Mouse (Mus musculus) intestine, postnatal 0 days (tissue): ENCODE data around the gene Dcbld1. TPM values are rescaled to one million over a fixed set of nuclear protein-coding genes. Genes with fewer than 3 reads are reported as not detected.

ENCODE experiments used
- ATAC-seq: fragments of 200-750 bp; cut with Nextera tagmentation; 2 replicates; pipeline ENCODE4 v1.8.0; 2017; ENCODE audit warnings: mild to moderate bottlenecking, moderate TSS enrichment, moderate library complexity
- H3K27ac ChIP-seq: fragments of 300-500 bp; sonication (generic); 2 replicates; pipeline ENCODE4 v1.5.1; 2014; ENCODE audit warnings: mild to moderate bottlenecking, low read depth, low read length, moderate library complexity
- H3K27me3 ChIP-seq: fragments of 300-500 bp; sonication (generic); replicated peaks from 2 replicates; pipeline ENCODE4 v1.6.1; 2014; ENCODE audit warnings: low read length, mixed read lengths; ENCODE audit not compliant: control insufficient read depth, insufficient read depth
- H3K36me3 ChIP-seq: fragments of 300-500 bp; sonication (generic); 2 replicates; pipeline ENCODE4 v1.6.1; 2014; ENCODE audit warnings: mild to moderate bottlenecking, moderate library complexity; ENCODE audit not compliant: control insufficient read depth, insufficient read depth
- H3K4me1 ChIP-seq: fragments of 300-500 bp; sonication (generic); replicated peaks from 2 replicates; pipeline ENCODE4 v1.6.1; 2014; ENCODE audit warnings: antibody characterized with exemption, low read length, mixed read lengths; ENCODE audit not compliant: control insufficient read depth, insufficient read depth
- H3K4me2 ChIP-seq: fragments of 300-500 bp; sonication (generic); replicated peaks from 2 replicates; pipeline ENCODE4 v1.6.1; 2014; ENCODE audit warnings: low read depth, mild to moderate bottlenecking, moderate library complexity
- H3K4me3 ChIP-seq: fragments of 300-500 bp; sonication (generic); 2 replicates; pipeline ENCODE4 v1.5.1; 2014; ENCODE audit warnings: low read depth, low read length
- H3K9ac ChIP-seq: fragments of 300-500 bp; sonication (generic); 2 replicates; pipeline ENCODE4 v1.6.1; 2014; ENCODE audit warnings: mild to moderate bottlenecking, low read depth, low read length
- H3K9me3 ChIP-seq: fragments of 300-500 bp; sonication (generic); 2 replicates; pipeline ENCODE4 v1.6.1; 2016; ENCODE audit warnings: mixed run types; ENCODE audit not compliant: control insufficient read depth
- CTCF ChIP-seq: sonication (generic); IDR thresholded peaks from 2 replicates; pipeline ENCODE4 v1.5.1; 2016; ENCODE audit warnings: low read depth, mild to moderate bottlenecking, control low read depth, antibody characterized with exemption, moderate library complexity
- WGBS: fragments of 180-500 bp; shearing (Covaris S2); extraction: QIAGEN DNeasy Blood & Tissue Kit; methylation state at CpG from one replicate; pipeline ENCODE4 v1.1.7; 2014; 5-methylcytosine and 5-hydroxymethylcytosine counted together
- polyA plus RNA-seq: library from polyadenylated mRNA; unstranded; fragments of >200 nt; fragmentation: Nextera tagmentation; extraction: Ambion mirVana; gene quantifications from 2 replicates; pipeline ENCODE4 v1.2.1, GENCODE M21; 2015

The Dcbld1 gene
- 36.7 and 37.3 TPM in 2 replicates for polyA plus RNA-seq

- H3K27ac ChIP-seq = peak within 1 kb of the TSS; percentile 96
- no peaks in the 10 kb centered on the region for H3K9me3 ChIP-seq
- peak within 1 kb of the TSS; percentile 94 for H3K4me3 ChIP-seq
- 0 out of 2 replicates have a peak, but pooled peaks have one; percentile 8 for TF ChIP-seq CTCF
- peak; percentile 75 for ATAC-seq
- peak within 1 kb of the TSS; percentile 95 for H3K9ac ChIP-seq
- no peaks in the 10 kb centered on the region for H3K27me3 ChIP-seq
- H3K4me2 ChIP-seq = peak within 1 kb of the TSS; percentile 87
- under 1% methylated on average over 42 of the region's 60 CpGs for WGBS
- peaks cover 3% of the 10 kb centered on the region; the same call in 1 of the 2 replicates for H3K4me1 ChIP-seq
- H3K36me3 ChIP-seq = no peaks in the 10 kb centered on the region
Observed at GRCm38 (mm10) chr10:52233301-52233968, at the start of gene Dcbld1. Gene Dcbld1 (plus strand): TSS chr10:52233619.

- Histone ChIP-seq H3K9ac (no peak overlapping the region), H3K4me3 (no peak overlapping the region), H3K9me3 (no peaks in the 10 kb centered on the region), H3K27me3 (no peaks in the 10 kb centered on the region), H3K27ac (no peak overlapping the region), H3K4me2 (no peak overlapping the region), H3K4me1 (no peaks in the 10 kb centered on the region), H3K36me3 (no peaks in the 10 kb centered on the region)
- WGBS = 78% methylated on average over 4 of the region's 4 CpGs
- no peak for TF ChIP-seq CTCF
- ATAC-seq = no peak
Observed at GRCm38 (mm10) chr10:52185900-52186299, 47.5 kb upstream of the Dcbld1 start.

- Histone ChIP-seq H3K27ac (peak within 1 kb of the TSS; percentile 74), H3K9me3 (no peaks in the 10 kb centered on the region), H3K27me3 (no peaks in the 10 kb centered on the region), H3K4me2 (peak within 1 kb of the TSS; percentile 54), H3K4me3 (peak within 1 kb of the TSS; percentile 34), H3K36me3 (no peaks in the 10 kb centered on the region), H3K9ac (peak within 1 kb of the TSS; percentile 37; the same call in 1 of the 2 replicates), H3K4me1 (0 out of 2 replicates have a peak, but pooled peaks cover 3% of the 10 kb centered on the region)
- ATAC-seq = peak; percentile 77
- TF ChIP-seq CTCF = no peak; the same call in 1 of the 2 replicates
- 38% methylated on average over 7 of the region's 7 CpGs for WGBS
Observed at GRCm38 (mm10) chr10:52194957-52195852, 38.2 kb upstream of the Dcbld1 start, which contains the start of gene Ros1. Gene Ros1 (minus strand): TSS chr10:52195244.

- no peak for TF ChIP-seq CTCF
- WGBS = 72% methylated on average over 2 of the region's 2 CpGs
- no peak overlapping the region for H3K4me2 ChIP-seq
- H3K9ac ChIP-seq = no peak overlapping the region
- no peaks in the 10 kb centered on the region for H3K4me1 ChIP-seq
- H3K27me3 ChIP-seq = no peaks in the 10 kb centered on the region
- no peaks in the 10 kb centered on the region for H3K9me3 ChIP-seq
- no peaks in the 10 kb centered on the region for H3K36me3 ChIP-seq
- H3K27ac ChIP-seq = no peak overlapping the region
- H3K4me3 ChIP-seq = no peak overlapping the region
- ATAC-seq = no peak
Observed at GRCm38 (mm10) chr10:52204006-52204405, 29.4 kb upstream of the Dcbld1 start.

- WGBS = 31% methylated on average over 2 of the region's 2 CpGs
- no peak for TF ChIP-seq CTCF
- 0 out of 2 replicates have a peak, but pooled peaks have one; percentile 56 for ATAC-seq
- H3K27me3 ChIP-seq = no peaks in the 10 kb centered on the region
- H3K4me2 ChIP-seq = no peak overlapping the region
- no peak overlapping the region for H3K9ac ChIP-seq
- no peaks in the 10 kb centered on the region for H3K36me3 ChIP-seq
- H3K4me1 ChIP-seq = no peaks in the 10 kb centered on the region
- H3K4me3 ChIP-seq = no peak overlapping the region
- no peaks in the 10 kb centered on the region for H3K9me3 ChIP-seq
- H3K27ac ChIP-seq = no peak overlapping the region
Observed at GRCm38 (mm10) chr10:52215267-52215818, 18.1 kb upstream of the Dcbld1 start.
